Mouse (Mus musculus): ENCODE results near the gene Casq2. TPM values are rescaled to one million over a fixed set of nuclear protein-coding genes. Genes with fewer than 3 reads are reported as not detected.

Casq2 gene
- polyA plus RNA-seq, 1 experiment from 2014 or later = 11.3 TPM

Other genes starting within 250 kb of the Casq2 start
- 1.4 and 1.6 TPM in 2 replicates for gene Mab21l3, start 237.5 kb upstream of the Casq2 start, polyA plus RNA-seq (2016; fragmentation: Nextera tagmentation; extraction: Ambion mirVana)
- 6.3 and 6.6 TPM in 2 replicates for gene Slc22a15, start 162.0 kb upstream of the Casq2 start, polyA plus RNA-seq (2016; fragmentation: Nextera tagmentation; extraction: Ambion mirVana)
- 15.0 and 16.1 TPM in 2 replicates for gene Nhlh2, start 76.3 kb upstream of the Casq2 start, polyA plus RNA-seq (2016; fragmentation: Nextera tagmentation; extraction: Ambion mirVana)
- gene Vangl1, start 118.3 kb downstream of the Casq2 start, polyA plus RNA-seq (2016; fragmentation: Nextera tagmentation; extraction: Ambion mirVana) = 17.5 and 19.1 TPM in 2 replicates